Mouse (Mus musculus) bone marrow, adult 2 months (tissue): ENCODE results near the gene Mslnl.

Source experiments
- CTCF ChIP-seq: fragments of 200-500 bp; IDR thresholded peaks from 2 replicates; pipeline ENCODE4 v1.5.1; 2011; ENCODE audit warnings: low read length, control low read depth; ENCODE audit not compliant: control insufficient read depth, insufficient read depth
- POLR2A ChIP-seq: fragments of 200-500 bp; IDR thresholded peaks from 2 replicates; pipeline ENCODE4 v1.6.1; 2011; ENCODE audit warnings: low read depth, mild to moderate bottlenecking, control low read depth, low read length, borderline replicate concordance; ENCODE audit not compliant: control insufficient read depth

DNA sequence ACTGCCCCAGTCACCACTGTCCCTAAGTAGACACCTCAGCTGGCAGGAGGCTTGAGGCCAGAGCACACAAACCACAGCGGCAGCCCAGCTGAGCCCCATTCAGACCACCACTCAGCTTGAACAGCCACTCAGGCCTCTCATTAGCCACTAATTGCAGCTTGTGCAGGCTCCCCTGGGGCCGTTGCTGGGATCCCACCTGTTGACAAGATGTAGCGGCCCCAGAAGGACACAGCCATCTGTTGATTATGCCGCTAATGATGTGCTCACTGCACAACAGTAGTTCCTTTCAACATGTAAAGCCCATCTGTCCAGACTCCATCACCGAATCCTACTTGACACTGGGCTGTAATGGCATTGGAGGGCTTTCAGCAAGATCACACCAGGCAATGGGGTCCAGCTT is 30.0 kb downstream of the Mslnl start:
- TF ChIP-seq POLR2A (no peak), CTCF (no peak)
